In the genomic region with DNA sequence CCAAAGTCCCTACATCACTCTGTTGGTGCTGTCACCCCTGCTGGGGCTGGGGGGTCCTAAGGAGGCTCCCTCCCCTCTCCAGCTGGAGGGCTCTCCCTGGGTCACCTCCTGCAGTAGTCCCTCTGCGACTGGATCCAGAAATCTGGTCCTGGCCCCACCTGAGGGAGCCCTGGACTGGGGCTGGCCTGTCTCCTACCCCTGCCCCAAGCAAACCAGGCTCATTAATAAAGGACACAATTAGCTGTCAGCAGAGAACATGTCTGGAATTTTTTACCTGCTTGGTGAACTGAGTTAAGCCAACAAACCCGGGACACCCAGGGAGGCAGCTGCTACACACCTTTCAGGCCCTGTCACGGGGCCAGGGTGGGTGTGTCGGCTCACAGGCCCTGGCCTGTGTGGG, we compare ENCODE assay signal across 28 mouse cellular contexts.
DNase-seq lines count a peak whose midpoint lies in the region; ATAC-seq and TF ChIP-seq lines count a peak whose summit lies in the region.
"Had no signal": no experiment of that assay in that cellular context is flagged by ENCODE, and none has a peak within 500 bp of the region (broad histone marks: within the 10 kb centered on the region; RNA-seq: fewer than 3 reads in every experiment).

No protein-coding gene starts in this region.

- 74% methylated on average over 4 of the region's 4 CpGs for WGBS in forebrain, embryonic 12.5 days
- 70% methylated on average over 4 of the region's 4 CpGs for WGBS in forebrain, embryonic 15.5 days
- 61% methylated on average over 3 of the region's 4 CpGs for WGBS in intestine, embryonic 14.5 days
- 52% methylated on average over 4 of the region's 4 CpGs for WGBS in intestine, embryonic 16.5 days
- 48% methylated on average over 4 of the region's 4 CpGs for WGBS in stomach, embryonic 14.5 days
- WGBS in stomach, postnatal 0 days: 55% methylated on average over 4 of the region's 4 CpGs
- WGBS in stomach, embryonic 16.5 days: 63% methylated on average over 4 of the region's 4 CpGs

- TF ChIP-seq CTCF in stomach, postnatal 0 days (IDR thresholded peaks at IDR 0.05; ENCODE audit: low read depth): no peak

- H3K4me3 ChIP-seq in forebrain, embryonic 12.5 days (replicated peaks): no peak overlapping the region
- no peak overlapping the region for H3K4me3 ChIP-seq in forebrain, embryonic 15.5 days
- H3K4me3 ChIP-seq in intestine, embryonic 14.5 days (ENCODE audit: low read depth, low read length): no peak overlapping the region
- no peak overlapping the region for H3K4me3 ChIP-seq in intestine, embryonic 16.5 days (ENCODE audit: low read length)
- no peak overlapping the region for H3K4me3 ChIP-seq in stomach, embryonic 14.5 days (ENCODE audit: low read depth, low read length)
- H3K4me3 ChIP-seq in stomach, postnatal 0 days (ENCODE audit: low read depth, low read length): no peak overlapping the region
- H3K4me3 ChIP-seq in stomach, embryonic 16.5 days (replicated peaks; ENCODE audit: low read length): no peak overlapping the region
- H3K4me3 ChIP-seq: embryonic facial prominence, embryonic 15.5 days; heart, embryonic 13.5 days; limb, embryonic 12.5 days; myocyte had no signal

- no peaks in the 10 kb centered on the region for H3K9me3 ChIP-seq in forebrain, embryonic 12.5 days
- H3K9me3 ChIP-seq in forebrain, embryonic 15.5 days: no peaks in the 10 kb centered on the region
- no peaks in the 10 kb centered on the region for H3K9me3 ChIP-seq in intestine, embryonic 14.5 days (ENCODE audit: control insufficient read depth, low read length)
- H3K9me3 ChIP-seq in intestine, embryonic 16.5 days (ENCODE audit: control insufficient read depth, low read length): no peaks in the 10 kb centered on the region
- no peaks in the 10 kb centered on the region for H3K9me3 ChIP-seq in stomach, embryonic 14.5 days (ENCODE audit: control insufficient read depth, low read depth, low read length)
- H3K9me3 ChIP-seq in stomach, postnatal 0 days (ENCODE audit: control insufficient read depth, low read length): no peaks in the 10 kb centered on the region
- H3K9me3 ChIP-seq in stomach, embryonic 16.5 days (replicated peaks; ENCODE audit: control insufficient read depth, low read length): no peaks in the 10 kb centered on the region
- H3K9me3 ChIP-seq: embryonic facial prominence, embryonic 15.5 days; heart, embryonic 13.5 days; limb, embryonic 12.5 days had no signal

- H3K9ac ChIP-seq in forebrain, embryonic 12.5 days: no peak overlapping the region
- no peak overlapping the region for H3K9ac ChIP-seq in forebrain, embryonic 15.5 days (replicated peaks)
- no peak overlapping the region for H3K9ac ChIP-seq in intestine, embryonic 14.5 days (ENCODE audit: low read length)
- no peak overlapping the region for H3K9ac ChIP-seq in intestine, embryonic 16.5 days (ENCODE audit: low read depth, low read length)
- no peak overlapping the region for H3K9ac ChIP-seq in stomach, embryonic 14.5 days (replicated peaks; ENCODE audit: low read depth, low read length)
- H3K9ac ChIP-seq in stomach, postnatal 0 days (ENCODE audit: low read length): no peak overlapping the region
- H3K9ac ChIP-seq in stomach, embryonic 16.5 days (ENCODE audit: low read length): no peak overlapping the region
- H3K9ac ChIP-seq: embryonic facial prominence, embryonic 15.5 days; heart, embryonic 13.5 days; limb, embryonic 12.5 days; liver, postnatal 0 days had no signal

- 0 out of 2 replicates have a peak overlapping the region, but pooled peaks have one; percentile 31 for H3K27ac ChIP-seq in forebrain, embryonic 12.5 days
- H3K27ac ChIP-seq in forebrain, embryonic 15.5 days (replicated peaks): no peak overlapping the region
- H3K27ac ChIP-seq in intestine, embryonic 14.5 days (ENCODE audit: low read depth): no peak overlapping the region
- H3K27ac ChIP-seq in intestine, embryonic 16.5 days (ENCODE audit: low read length): no peak overlapping the region
- peak overlapping the region; percentile 27; the same call in 1 of the 2 replicates for H3K27ac ChIP-seq in stomach, embryonic 14.5 days (ENCODE audit: low read length)
- no peak overlapping the region for H3K27ac ChIP-seq in stomach, postnatal 0 days (replicated peaks)
- H3K27ac ChIP-seq in stomach, embryonic 16.5 days (ENCODE audit: low read length): no peak overlapping the region
- H3K27ac ChIP-seq: embryonic facial prominence, embryonic 15.5 days; heart, embryonic 13.5 days; limb, embryonic 12.5 days had no signal

- H3K4me2 ChIP-seq in forebrain, embryonic 12.5 days: no peak overlapping the region
- no peak overlapping the region for H3K4me2 ChIP-seq in forebrain, embryonic 15.5 days (replicated peaks)
- no peak overlapping the region for H3K4me2 ChIP-seq in intestine, embryonic 14.5 days (ENCODE audit: low read length)
- H3K4me2 ChIP-seq in intestine, embryonic 16.5 days (ENCODE audit: low read depth, low read length): no peak overlapping the region
- no peak overlapping the region for H3K4me2 ChIP-seq in stomach, embryonic 14.5 days (replicated peaks; ENCODE audit: low read depth, low read length)
- no peak overlapping the region for H3K4me2 ChIP-seq in stomach, postnatal 0 days (replicated peaks; ENCODE audit: low read depth)
- H3K4me2 ChIP-seq in stomach, embryonic 16.5 days (ENCODE audit: low read depth, low read length): no peak overlapping the region
- H3K4me2 ChIP-seq: embryonic facial prominence, embryonic 15.5 days; heart, embryonic 13.5 days; limb, embryonic 12.5 days; liver, embryonic 11.5 days had no signal

- no peak for ATAC-seq in forebrain, embryonic 12.5 days (ENCODE audit: low FRiP score)
- no peak for ATAC-seq in forebrain, embryonic 15.5 days (replicated peaks)
- 0 out of 2 replicates have a peak, but pooled peaks have one; percentile 44 for ATAC-seq in intestine, embryonic 14.5 days (replicated peaks; ENCODE audit: low FRiP score, low TSS enrichment, low read depth)
- ATAC-seq in intestine, embryonic 16.5 days: no peak
- peak; percentile 35; the same call in 1 of the 2 replicates for ATAC-seq in stomach, embryonic 14.5 days (ENCODE audit: insufficient number of reproducible peaks, insufficient read depth, low FRiP score, low read depth)
- ATAC-seq in stomach, postnatal 0 days (ENCODE audit: low FRiP score, low TSS enrichment): no peak
- ATAC-seq in stomach, embryonic 16.5 days (ENCODE audit: insufficient read depth, low FRiP score): 0 out of 2 replicates have a peak, but pooled peaks have one; percentile 35
- ATAC-seq: forebrain, embryonic 16.5 days; inflammation-experienced regulatory T-cells, adult 6 months; liver, postnatal 0 days; lung, postnatal 0 days had no signal

- no peaks in the 10 kb centered on the region for H3K36me3 ChIP-seq in forebrain, embryonic 12.5 days (replicated peaks)
- H3K36me3 ChIP-seq in forebrain, embryonic 15.5 days: no peaks in the 10 kb centered on the region
- H3K36me3 ChIP-seq in intestine, embryonic 14.5 days (ENCODE audit: control insufficient read depth, insufficient read depth, low read length): no peaks in the 10 kb centered on the region
- no peaks in the 10 kb centered on the region for H3K36me3 ChIP-seq in intestine, embryonic 16.5 days (ENCODE audit: control insufficient read depth, insufficient read depth, low read length)
- no peaks in the 10 kb centered on the region for H3K36me3 ChIP-seq in stomach, embryonic 14.5 days (ENCODE audit: control insufficient read depth, insufficient read depth, low read length)
- no peaks in the 10 kb centered on the region for H3K36me3 ChIP-seq in stomach, postnatal 0 days (ENCODE audit: control insufficient read depth, insufficient read depth, low read length)
- H3K36me3 ChIP-seq in stomach, embryonic 16.5 days (ENCODE audit: control insufficient read depth, insufficient read depth, low read length): no peaks in the 10 kb centered on the region
- H3K36me3 ChIP-seq: embryonic facial prominence, embryonic 15.5 days; heart, embryonic 13.5 days; limb, embryonic 12.5 days had no signal

- peaks cover 59% of the 10 kb centered on the region for H3K4me1 ChIP-seq in forebrain, embryonic 12.5 days
- peaks cover 33% of the 10 kb centered on the region for H3K4me1 ChIP-seq in forebrain, embryonic 15.5 days
- 0 out of 2 replicates have a peak, but pooled peaks cover 3% of the 10 kb centered on the region for H3K4me1 ChIP-seq in intestine, embryonic 14.5 days (replicated peaks; ENCODE audit: control insufficient read depth, insufficient read depth, low read length)
- H3K4me1 ChIP-seq in intestine, embryonic 16.5 days (ENCODE audit: control insufficient read depth, insufficient read depth, low read length): peaks cover 8% of the 10 kb centered on the region
- peaks cover 12% of the 10 kb centered on the region; the same call in 1 of the 2 replicates for H3K4me1 ChIP-seq in stomach, embryonic 14.5 days (ENCODE audit: control insufficient read depth, insufficient read depth, low read length)
- no peaks in the 10 kb centered on the region for H3K4me1 ChIP-seq in stomach, postnatal 0 days (replicated peaks; ENCODE audit: control insufficient read depth, insufficient read depth)
- peaks cover 12% of the 10 kb centered on the region for H3K4me1 ChIP-seq in stomach, embryonic 16.5 days (ENCODE audit: control insufficient read depth, insufficient read depth, low read length)

- no peak for TF ChIP-seq EP300 in stomach, postnatal 0 days (optimal IDR thresholded peaks at IDR 0.05)

- no peak for DNase-seq in intestine, embryonic 14.5 days (ENCODE audit: low spot score)
- no peak for DNase-seq in stomach, postnatal 0 days (ENCODE audit: low spot score)
- no peak for DNase-seq in frontal cortex, postnatal 10 days (ENCODE audit: low spot score in 2 of 2)
- DNase-seq: adrenal gland, postnatal 25 days; cerebellum, adult 8-10 months; cerebellum, postnatal 36 days; embryo, embryonic 11 days; gastrocnemius, postnatal 14 days; heart, adult 11 months; heart, postnatal 14 days; layer of hippocampus, postnatal 36 days; liver, postnatal 0 days; midbrain, embryonic 14.5 days; thymus, adult 18-20 months; thymus, postnatal 4 days had no signal

- H3K27me3 ChIP-seq in forebrain, embryonic 12.5 days: no peaks in the 10 kb centered on the region
- no peaks in the 10 kb centered on the region for H3K27me3 ChIP-seq in forebrain, embryonic 15.5 days
- H3K27me3 ChIP-seq in intestine, embryonic 14.5 days (replicated peaks; ENCODE audit: control insufficient read depth, insufficient read depth, low read length): no peaks in the 10 kb centered on the region
- no peaks in the 10 kb centered on the region for H3K27me3 ChIP-seq in intestine, embryonic 16.5 days (replicated peaks; ENCODE audit: control insufficient read depth, insufficient read depth, low read length)
- H3K27me3 ChIP-seq in stomach, embryonic 14.5 days (ENCODE audit: control insufficient read depth, insufficient read depth, low read length): no peaks in the 10 kb centered on the region
- no peaks in the 10 kb centered on the region for H3K27me3 ChIP-seq in stomach, postnatal 0 days (ENCODE audit: control insufficient read depth, insufficient read depth, low read length)
- H3K27me3 ChIP-seq in stomach, embryonic 16.5 days (ENCODE audit: control insufficient read depth, insufficient read depth, low read length): no peaks in the 10 kb centered on the region
- H3K27me3 ChIP-seq: embryonic facial prominence, embryonic 15.5 days; limb, embryonic 12.5 days had no signal

Comparison
In these comparisons a context has a peak if more than half of its experiments do, and no peak if none do; other contexts are left out.
1. ATAC-seq: peak in intestine, embryonic 14.5 days (single experiment), stomach, embryonic 14.5 days (single experiment) and stomach, embryonic 16.5 days (single experiment); none in forebrain, embryonic 12.5 days (single experiment), forebrain, embryonic 15.5 days (single experiment), intestine, embryonic 16.5 days (single experiment) and stomach, postnatal 0 days (single experiment).
2. H3K27ac ChIP-seq: peak in forebrain, embryonic 12.5 days (single experiment) and stomach, embryonic 14.5 days (single experiment); none in forebrain, embryonic 15.5 days (single experiment), intestine, embryonic 14.5 days (single experiment), intestine, embryonic 16.5 days (single experiment), stomach, postnatal 0 days (single experiment) and stomach, embryonic 16.5 days (single experiment).